Mouse (Mus musculus) E14TG2a.4 (cell line): ENCODE measurements around the gene Pygo2.

Experiments used
- CTCF ChIP-seq: conservative IDR thresholded peaks from 2 replicates; pipeline ENCODE4 v1.5.1; 2014; ENCODE audit warnings: low read length
- NANOG ChIP-seq: IDR thresholded peaks from 2 replicates; pipeline ENCODE4 v1.6.1; 2014; ENCODE audit warnings: borderline replicate concordance, low read length, mixed read lengths

DNA sequence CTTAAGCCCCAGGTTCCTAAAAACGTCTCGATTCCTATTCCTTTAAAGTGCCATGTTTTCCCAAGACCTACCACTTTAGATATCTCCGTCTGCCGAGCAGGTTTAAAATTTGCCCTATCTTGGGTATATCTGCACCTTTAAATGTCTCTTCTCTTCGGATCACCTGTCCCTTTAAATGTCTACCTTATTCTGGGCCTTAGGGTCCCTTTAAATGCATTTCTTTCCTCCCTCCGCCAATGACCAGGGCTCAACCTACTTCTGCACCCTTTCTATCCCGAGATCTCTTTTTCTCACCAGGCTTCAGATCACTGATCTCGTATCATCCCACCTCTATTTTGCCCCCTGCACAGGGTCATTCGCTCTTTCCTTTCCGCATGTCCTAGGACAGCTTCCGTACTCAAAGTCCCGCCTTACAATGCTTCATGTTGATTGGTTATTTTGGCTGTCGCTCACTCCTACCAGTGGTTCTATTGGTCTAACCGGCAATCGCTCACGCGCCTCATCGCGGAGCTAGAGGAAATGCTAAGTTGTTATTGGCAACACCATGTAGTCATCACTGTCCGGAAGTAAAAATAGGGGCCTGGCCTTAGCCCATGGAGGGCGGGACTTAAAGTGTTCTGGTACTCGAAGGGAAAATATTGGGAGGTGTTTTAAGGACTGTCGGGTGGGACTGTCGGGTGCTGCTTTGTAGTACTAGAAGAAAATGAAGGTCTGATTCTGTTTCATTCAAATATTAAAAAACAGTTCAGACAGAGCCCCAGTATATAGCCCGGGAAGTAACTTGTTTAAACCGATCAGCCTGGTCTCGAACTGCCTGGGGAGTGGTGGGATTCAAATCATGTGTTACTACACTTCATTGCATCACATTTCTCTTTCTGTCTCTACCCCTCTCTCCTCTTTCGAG, 18.3 kb upstream of the Pygo2 start, which contains the start of gene Flad1:
- no peak for TF ChIP-seq CTCF
- no peak for TF ChIP-seq NANOG
